Mouse (Mus musculus): ENCODE results near the gene Tarm1. TPM values are rescaled to one million over a fixed set of nuclear protein-coding genes. Genes with fewer than 3 reads are reported as not detected.
A peak's percentile ranks its signal among the peaks of the same experiment; 100 is the strongest.

The Tarm1 gene
- not detected in 2 replicates for polyA plus RNA-seq (2016; fragmentation: Nextera tagmentation; extraction: Ambion mirVana)

DNA sequence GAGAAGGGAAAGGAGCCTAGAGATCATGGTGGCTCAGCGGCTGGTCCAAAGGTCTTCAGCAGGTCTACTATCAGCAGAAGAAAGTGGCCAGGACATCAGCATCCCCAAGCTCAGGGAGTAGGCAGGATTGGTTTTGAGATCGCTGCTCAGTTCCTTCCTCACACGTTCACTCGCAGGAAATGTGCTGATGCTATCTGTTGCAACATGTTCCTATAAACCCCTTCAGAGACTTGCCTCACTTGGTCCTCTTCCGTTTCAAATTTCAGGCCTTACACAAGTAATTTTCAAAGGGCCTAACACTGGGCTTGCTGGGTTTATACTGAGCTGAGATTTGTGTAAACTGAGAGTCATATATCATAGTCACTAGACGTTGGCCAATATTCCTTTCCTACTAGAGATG lies at the start of gene Tarm1:
Gene Tarm1, minus strand, starts transcription at position 186 of the 400 bp plus-strand sequence.
- no peak for DNase-seq (ENCODE audit: low spot score)
- WGBS = 89% methylated on average over 6 of the region's 6 CpGs
- no peak within 1 kb of the TSS for H3K4me3 ChIP-seq
- H3K4me1 ChIP-seq = no peaks in the 10 kb centered on the region
- H3K36me3 ChIP-seq (replicated peaks) = no peaks in the 10 kb centered on the region
- H3K9me3 ChIP-seq = peaks cover 3% of the 10 kb centered on the region; the same call in 1 of the 2 replicates
- no peaks in the 10 kb centered on the region for H3K27me3 ChIP-seq (replicated peaks; ENCODE audit: low read depth, poor library complexity, severe bottlenecking)
- H3K27ac ChIP-seq (replicated peaks) = no peak within 1 kb of the TSS

DNA sequence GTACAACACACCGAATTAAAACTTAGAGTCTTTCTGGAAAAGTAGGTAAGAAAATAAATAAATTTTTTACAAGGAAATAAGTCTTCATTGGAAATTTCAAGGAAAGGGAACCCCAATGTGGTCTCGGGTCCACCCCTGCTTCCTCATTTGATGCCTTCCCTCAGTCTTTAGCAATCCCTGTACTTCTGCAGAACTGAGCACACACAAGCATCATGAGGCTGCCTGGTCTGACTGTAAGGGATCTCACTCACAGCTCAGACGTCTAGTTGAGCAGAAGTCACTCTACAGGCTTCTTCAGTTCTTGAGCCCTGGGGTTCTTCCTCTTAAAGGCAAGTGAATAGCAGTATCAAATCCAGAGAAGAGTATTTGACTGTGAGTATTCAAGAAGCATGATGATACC lies 3.5 kb upstream of the Tarm1 start:
- WGBS = 78% methylated on average over 3 of the region's 3 CpGs
- Histone ChIP-seq H3K27ac (replicated peaks) (no peak overlapping the region), H3K27me3 (replicated peaks; ENCODE audit: low read depth, poor library complexity, severe bottlenecking) (no peaks in the 10 kb centered on the region), H3K36me3 (replicated peaks) (no peaks in the 10 kb centered on the region), H3K4me1 (no peaks in the 10 kb centered on the region), H3K4me3 (no peak overlapping the region), H3K9me3 (peaks cover 10% of the 10 kb centered on the region)
- DNase-seq (ENCODE audit: low spot score) = no peak

DNA sequence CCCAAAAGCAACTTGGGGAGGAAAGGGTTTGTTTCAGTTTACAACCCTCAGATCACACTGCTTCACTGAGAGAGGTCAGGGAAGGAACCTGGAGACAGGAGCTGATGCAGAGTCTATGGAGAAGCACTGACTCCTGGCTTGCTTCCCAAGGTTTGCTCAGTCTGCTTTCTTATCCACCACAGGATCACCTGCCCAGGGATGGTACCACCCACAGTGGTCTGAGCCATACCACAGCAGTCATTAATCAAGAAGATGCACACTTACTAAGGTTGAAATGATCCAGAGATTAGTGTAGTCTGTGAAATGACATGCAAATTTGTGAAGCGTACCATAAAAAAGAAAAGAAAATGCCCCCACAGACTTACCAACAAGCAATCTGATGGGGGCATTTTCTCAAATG lies 2.0 kb downstream of the Tarm1 start:
- WGBS = 95% methylated on average over 1 of the region's 1 CpGs
- Histone ChIP-seq H3K27ac (replicated peaks) (no peak overlapping the region), H3K4me1 (no peaks in the 10 kb centered on the region), H3K4me3 (no peak overlapping the region), H3K9me3 (peaks cover 3% of the 10 kb centered on the region; the same call in 1 of the 2 replicates), H3K27me3 (replicated peaks; ENCODE audit: low read depth, poor library complexity, severe bottlenecking) (no peaks in the 10 kb centered on the region), H3K36me3 (replicated peaks) (no peaks in the 10 kb centered on the region)
- no peak for DNase-seq (ENCODE audit: low spot score)

DNA sequence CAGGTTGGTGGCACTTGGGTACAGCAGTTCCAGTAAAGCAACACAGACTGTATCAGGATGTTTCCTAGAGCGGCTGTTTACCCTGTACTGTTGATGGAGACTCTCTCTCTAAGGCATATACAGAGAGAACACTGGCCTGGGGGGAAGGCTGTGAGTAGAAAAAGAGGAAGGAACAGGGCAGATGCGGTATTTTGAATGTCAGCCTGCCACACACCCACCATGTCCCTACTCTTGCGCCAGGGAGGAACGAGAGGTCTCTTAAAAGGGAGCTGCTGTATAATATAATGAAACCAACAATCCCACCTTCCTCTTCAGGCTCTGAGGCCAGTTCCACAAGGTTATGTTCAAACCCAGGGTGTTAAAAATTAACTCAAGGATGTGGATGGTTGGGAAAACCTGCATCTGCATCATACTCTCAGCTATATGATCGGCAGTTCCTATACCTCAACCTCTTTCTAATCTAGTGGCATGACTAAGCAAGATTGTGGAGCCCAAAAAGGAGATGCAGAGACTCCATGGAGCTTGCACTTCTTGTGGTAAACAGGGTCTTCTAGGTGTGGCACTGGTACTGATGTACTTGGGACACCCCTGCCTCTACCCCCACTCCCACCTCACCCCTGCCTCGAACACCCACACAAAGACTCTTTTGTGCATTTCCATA lies 20.3 kb downstream of the Tarm1 start:
- Histone ChIP-seq H3K4me1 (no peaks in the 10 kb centered on the region), H3K27me3 (replicated peaks; ENCODE audit: low read depth, poor library complexity, severe bottlenecking) (no peaks in the 10 kb centered on the region), H3K36me3 (replicated peaks) (no peaks in the 10 kb centered on the region), H3K4me3 (no peak overlapping the region), H3K9me3 (peaks cover 20% of the 10 kb centered on the region; the same call in 1 of the 2 replicates), H3K27ac (replicated peaks) (no peak overlapping the region)
- no peak for DNase-seq (ENCODE audit: low spot score)
- 88% methylated on average over 6 of the region's 6 CpGs for WGBS

DNA sequence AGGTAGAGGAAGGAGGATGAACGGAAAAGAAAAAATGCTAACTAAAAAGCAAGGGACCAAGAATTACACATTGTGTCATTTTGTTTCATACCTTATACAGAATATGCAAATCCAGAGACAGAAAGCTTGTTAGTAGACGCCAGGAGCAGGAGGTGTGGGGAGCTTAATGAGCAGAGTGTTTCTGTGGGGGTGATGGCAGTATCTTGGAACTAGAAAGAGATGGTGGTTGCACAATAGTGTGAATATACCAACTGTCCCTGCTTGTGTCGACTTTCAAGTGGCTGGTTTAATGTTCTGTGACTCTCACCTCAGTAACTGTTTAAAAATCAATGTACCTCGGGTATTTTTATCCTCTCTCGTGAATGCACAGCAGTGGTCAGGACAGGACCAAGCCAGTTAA lies 25.7 kb downstream of the Tarm1 start:
- Histone ChIP-seq H3K27me3 (replicated peaks; ENCODE audit: low read depth, poor library complexity, severe bottlenecking) (no peaks in the 10 kb centered on the region), H3K27ac (replicated peaks) (no peak overlapping the region), H3K9me3 (peaks cover 12% of the 10 kb centered on the region; the same call in 1 of the 2 replicates), H3K36me3 (replicated peaks) (no peaks in the 10 kb centered on the region), H3K4me3 (no peak overlapping the region), H3K4me1 (peaks cover 8% of the 10 kb centered on the region)
- no peak for DNase-seq (ENCODE audit: low spot score)
- 71% methylated on average over 5 of the region's 5 CpGs for WGBS

DNA sequence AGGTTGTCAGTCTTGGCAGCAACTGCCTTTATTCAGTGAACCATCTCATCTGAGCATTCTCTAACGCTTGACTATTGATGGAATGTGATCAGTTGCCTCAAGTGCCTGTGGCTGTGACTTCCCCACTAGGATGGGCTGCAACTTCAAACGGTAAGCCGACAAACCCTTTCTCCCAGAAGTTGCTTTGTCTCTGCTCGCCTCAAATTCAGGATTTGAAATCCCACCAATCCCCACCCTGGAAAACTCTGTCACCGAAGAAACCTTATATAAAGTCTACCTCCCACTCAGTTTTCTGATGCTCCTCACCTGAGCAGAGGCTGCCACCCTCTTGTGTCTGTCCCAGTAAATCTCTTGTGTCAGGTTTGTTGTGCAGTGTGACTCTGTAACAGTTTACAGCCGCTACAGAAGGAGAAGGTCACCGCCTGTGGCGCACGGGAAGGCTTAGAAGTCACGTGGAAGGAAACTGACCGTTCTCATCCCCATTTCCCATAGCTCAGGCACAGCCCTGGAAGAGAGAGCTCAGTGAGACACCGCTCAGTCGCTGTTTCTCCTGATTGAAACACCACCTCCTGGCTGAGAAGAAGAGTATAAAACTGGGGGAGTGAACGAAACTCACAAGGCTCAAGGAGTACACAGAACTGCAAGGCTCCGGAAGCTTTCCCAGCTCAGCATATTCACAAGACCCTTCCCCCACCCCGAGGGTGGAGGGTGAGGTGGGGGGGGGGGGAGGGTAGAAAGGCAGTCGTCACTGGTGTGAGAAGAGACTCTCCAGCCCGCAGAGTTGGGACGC lies 27.9 kb downstream of the Tarm1 start:
- no peaks in the 10 kb centered on the region for H3K36me3 ChIP-seq (replicated peaks)
- H3K4me1 ChIP-seq = peaks cover 8% of the 10 kb centered on the region
- H3K27ac ChIP-seq (replicated peaks) = peak overlapping the region; percentile 54; the same call in 1 of the 2 replicates
- peak overlapping the region; percentile 49 for H3K4me3 ChIP-seq
- H3K9me3 ChIP-seq = 0 out of 2 replicates have a peak, but pooled peaks cover 2% of the 10 kb centered on the region
- WGBS = 9% methylated on average over 19 of the region's 19 CpGs
- peak; percentile 46 for DNase-seq (ENCODE audit: low spot score)
- H3K27me3 ChIP-seq (replicated peaks; ENCODE audit: low read depth, poor library complexity, severe bottlenecking) = no peaks in the 10 kb centered on the region

DNA sequence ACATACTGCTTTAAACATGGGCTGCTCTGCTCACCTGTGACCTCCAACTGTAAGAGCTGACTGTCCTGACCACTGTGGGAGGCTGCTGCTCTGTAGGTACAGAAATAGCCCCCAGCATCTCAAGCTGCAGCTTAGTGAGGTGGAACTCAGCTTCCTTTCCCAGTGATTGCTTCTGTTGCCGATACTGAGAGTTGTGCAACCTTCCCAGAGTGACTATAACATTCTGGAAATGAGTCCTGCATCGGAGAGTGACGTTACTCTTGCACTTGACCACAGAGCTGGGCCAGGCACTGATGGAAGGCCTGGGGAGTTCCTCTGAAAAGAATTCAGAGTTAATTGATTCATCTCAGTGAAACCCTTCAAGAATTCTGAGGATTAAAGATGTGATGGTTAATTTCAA lies 29.6 kb downstream of the Tarm1 start:
- WGBS = 91% methylated on average over 3 of the region's 3 CpGs
- no peak overlapping the region for H3K4me3 ChIP-seq
- no peak for DNase-seq (ENCODE audit: low spot score)

DNA sequence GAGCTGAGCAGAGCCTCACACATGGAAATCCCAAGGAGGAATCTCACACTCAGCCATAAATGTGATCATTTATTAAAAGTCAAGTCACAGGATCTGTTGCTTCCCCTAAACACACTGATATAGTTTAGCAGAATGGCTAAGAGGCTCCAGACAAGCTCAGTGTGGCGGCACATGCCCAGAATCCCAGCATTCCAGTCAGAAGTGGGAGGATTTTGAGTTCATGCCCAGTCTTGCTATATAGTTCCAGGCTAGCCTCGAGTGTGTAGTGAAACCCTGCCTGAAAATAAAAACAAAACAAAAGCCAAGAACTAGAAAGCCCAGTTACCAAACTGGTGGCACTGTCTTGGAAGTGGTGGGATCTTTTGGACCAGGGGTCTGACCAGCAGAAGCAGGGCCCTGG lies 33.8 kb downstream of the Tarm1 start:
- H3K27me3 ChIP-seq (replicated peaks; ENCODE audit: low read depth, poor library complexity, severe bottlenecking) = no peaks in the 10 kb centered on the region
- DNase-seq (ENCODE audit: low spot score) = no peak
- WGBS = 73% methylated on average over 2 of the region's 2 CpGs
- no peak overlapping the region for H3K27ac ChIP-seq (replicated peaks)
- H3K9me3 ChIP-seq = no peaks in the 10 kb centered on the region
- H3K4me1 ChIP-seq = no peaks in the 10 kb centered on the region
- no peak overlapping the region for H3K4me3 ChIP-seq
- no peaks in the 10 kb centered on the region for H3K36me3 ChIP-seq (replicated peaks)

More for the DNA sequence above, 29.6 kb downstream of the Tarm1 start:
- Histone ChIP-seq H3K27me3 (replicated peaks; ENCODE audit: low read depth, poor library complexity, severe bottlenecking) (no peaks in the 10 kb centered on the region), H3K9me3 (0 out of 2 replicates have a peak, but pooled peaks cover 2% of the 10 kb centered on the region), H3K4me1 (peaks cover 8% of the 10 kb centered on the region), H3K27ac (replicated peaks) (no peak overlapping the region), H3K36me3 (replicated peaks) (no peaks in the 10 kb centered on the region)

DNA sequence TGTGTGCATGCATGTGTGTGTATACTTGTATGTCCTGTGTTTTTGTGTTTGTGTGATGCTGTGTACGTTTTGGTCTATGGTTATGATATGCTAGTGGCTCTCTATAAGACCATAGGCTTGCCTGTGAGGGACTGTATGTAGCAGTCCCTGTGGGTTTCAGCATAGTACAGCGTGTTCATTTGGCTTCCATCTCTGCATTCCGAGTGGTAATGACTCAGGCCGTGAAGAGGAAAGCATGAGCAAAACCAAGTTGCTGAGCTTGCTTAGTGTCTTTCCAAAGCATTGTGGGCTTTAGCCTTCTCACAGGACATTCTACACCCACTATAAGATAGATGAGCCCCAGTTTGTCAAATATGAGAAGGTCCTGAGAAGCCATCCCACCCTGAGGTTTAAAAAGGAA lies 39.1 kb downstream of the Tarm1 start:
- H3K4me3 ChIP-seq = no peak overlapping the region
- no peaks in the 10 kb centered on the region for H3K36me3 ChIP-seq (replicated peaks)
- WGBS = 78% methylated on average over 4 of the region's 4 CpGs
- no peak for DNase-seq (ENCODE audit: low spot score)
- no peak overlapping the region for H3K27ac ChIP-seq (replicated peaks)
- no peaks in the 10 kb centered on the region for H3K4me1 ChIP-seq
- peaks cover 5% of the 10 kb centered on the region; the same call in 1 of the 2 replicates for H3K9me3 ChIP-seq
- H3K27me3 ChIP-seq (replicated peaks; ENCODE audit: low read depth, poor library complexity, severe bottlenecking) = no peaks in the 10 kb centered on the region

DNA sequence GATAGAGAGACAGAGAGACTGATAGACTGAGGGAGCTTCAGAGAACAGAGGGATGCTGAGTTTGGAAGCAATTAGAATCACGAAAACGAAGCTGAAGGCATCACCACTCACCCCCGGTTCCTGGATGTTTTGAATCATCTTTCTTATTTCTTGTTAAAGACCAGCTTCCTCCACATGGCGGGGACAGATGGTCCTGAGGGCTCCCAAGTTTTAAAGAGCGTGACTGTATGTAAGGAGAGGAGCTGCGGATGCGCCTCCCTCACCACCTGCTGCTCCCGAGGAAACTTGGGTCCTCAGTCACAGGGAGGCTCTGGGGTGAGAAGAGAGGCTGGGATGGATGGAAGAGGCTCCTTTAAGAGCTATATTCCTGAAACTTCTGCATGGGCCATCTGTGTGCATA lies 42.2 kb downstream of the Tarm1 start:
- no peak overlapping the region for H3K4me3 ChIP-seq
- 86% methylated on average over 8 of the region's 8 CpGs for WGBS
- H3K4me1 ChIP-seq = no peaks in the 10 kb centered on the region
- no peak overlapping the region for H3K27ac ChIP-seq (replicated peaks)
- peaks cover 5% of the 10 kb centered on the region; the same call in 1 of the 2 replicates for H3K9me3 ChIP-seq
- H3K36me3 ChIP-seq (replicated peaks) = no peaks in the 10 kb centered on the region
- no peak for DNase-seq (ENCODE audit: low spot score)
- H3K27me3 ChIP-seq (replicated peaks; ENCODE audit: low read depth, poor library complexity, severe bottlenecking) = no peaks in the 10 kb centered on the region

DNA sequence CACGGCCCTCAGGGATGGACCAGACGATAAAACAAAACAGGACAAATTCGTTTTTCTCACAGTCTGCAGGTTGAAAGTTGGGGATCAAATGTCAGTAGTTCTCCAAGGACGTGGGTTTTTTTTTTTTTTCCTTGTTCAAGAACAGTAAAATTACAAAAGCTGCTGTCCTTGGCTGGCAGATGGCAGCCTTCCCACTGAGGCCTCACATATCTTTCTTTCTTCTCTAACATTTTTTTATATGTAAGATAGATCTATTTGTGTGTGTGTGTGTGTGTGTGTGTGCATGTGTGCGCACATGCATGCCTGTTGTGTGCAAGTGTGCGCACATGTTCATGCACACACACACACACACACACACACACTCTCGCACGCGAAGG lies 44.6 kb downstream of the Tarm1 start:
- WGBS = 79% methylated on average over 9 of the region's 9 CpGs
- H3K9me3 ChIP-seq = peaks cover 5% of the 10 kb centered on the region; the same call in 1 of the 2 replicates
- no peak overlapping the region for H3K27ac ChIP-seq (replicated peaks)
- no peak for DNase-seq (ENCODE audit: low spot score)
- no peaks in the 10 kb centered on the region for H3K27me3 ChIP-seq (replicated peaks; ENCODE audit: low read depth, poor library complexity, severe bottlenecking)
- no peak overlapping the region for H3K4me3 ChIP-seq
- no peaks in the 10 kb centered on the region for H3K36me3 ChIP-seq (replicated peaks)
- no peaks in the 10 kb centered on the region for H3K4me1 ChIP-seq

DNA sequence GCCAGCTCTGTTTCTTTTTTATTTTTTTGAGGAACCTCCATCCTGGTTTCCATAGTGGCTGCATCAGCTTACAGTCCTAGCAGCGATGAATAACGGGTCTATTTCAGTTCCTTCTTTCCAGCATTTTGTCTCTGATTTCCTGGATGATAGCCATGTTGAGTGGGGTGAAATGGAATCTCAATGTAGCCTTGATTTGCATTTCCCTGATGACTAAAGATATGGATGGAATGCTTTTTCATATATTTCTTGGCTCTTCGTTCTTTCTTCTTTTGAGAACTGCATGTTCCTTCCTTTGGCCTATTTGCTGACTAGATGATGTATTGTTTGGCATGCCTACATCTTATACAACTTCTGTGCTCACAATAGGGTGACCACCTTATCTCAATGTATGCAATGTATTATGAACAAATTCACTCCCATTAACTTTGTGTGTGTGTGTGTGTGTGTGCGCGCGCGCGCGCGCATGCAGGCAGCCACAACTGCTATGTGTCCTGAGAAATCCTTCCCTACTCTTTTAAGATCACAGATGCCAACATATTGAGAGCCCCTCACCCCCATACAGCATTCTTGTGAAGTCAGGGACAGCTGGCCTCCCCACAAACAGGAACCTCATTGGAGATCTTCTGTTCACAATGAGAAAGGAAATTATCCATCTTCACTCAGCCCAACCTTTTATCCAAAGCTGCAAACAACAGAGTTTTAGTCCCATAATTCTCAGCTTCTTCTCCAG lies 45.1 kb downstream of the Tarm1 start:
- no peaks in the 10 kb centered on the region for H3K36me3 ChIP-seq (replicated peaks)
- peaks cover 5% of the 10 kb centered on the region; the same call in 1 of the 2 replicates for H3K9me3 ChIP-seq
- DNase-seq (ENCODE audit: low spot score) = no peak
- no peak overlapping the region for H3K27ac ChIP-seq (replicated peaks)
- no peaks in the 10 kb centered on the region for H3K27me3 ChIP-seq (replicated peaks; ENCODE audit: low read depth, poor library complexity, severe bottlenecking)
- no peak overlapping the region for H3K4me3 ChIP-seq
- WGBS = 94% methylated on average over 10 of the region's 10 CpGs
- H3K4me1 ChIP-seq = no peaks in the 10 kb centered on the region
